Mouse (Mus musculus) gastrocnemius, postnatal 4 days (tissue): ENCODE data around the gene Vash1. TPM values are rescaled to one million over a fixed set of nuclear protein-coding genes. Genes with fewer than 3 reads are reported as not detected.

ENCODE experiments used
- DNase-seq, 2 experiments: peaks; one replicate each; pipeline ENCODE4 v3.0.0; 2021 to 2022; ENCODE audit warnings: low spot score in 2 of 2, mixed read lengths in 2 of 2
- total RNA-seq, 2 experiments: library from RNA; stranded (reverse); gene quantifications; 2 replicates each; pipeline ENCODE4 v1.2.3; 2021

Vash1 gene
- total RNA-seq, 2 experiments from 2014 or later = 58.1 to 58.7 TPM

DNA sequence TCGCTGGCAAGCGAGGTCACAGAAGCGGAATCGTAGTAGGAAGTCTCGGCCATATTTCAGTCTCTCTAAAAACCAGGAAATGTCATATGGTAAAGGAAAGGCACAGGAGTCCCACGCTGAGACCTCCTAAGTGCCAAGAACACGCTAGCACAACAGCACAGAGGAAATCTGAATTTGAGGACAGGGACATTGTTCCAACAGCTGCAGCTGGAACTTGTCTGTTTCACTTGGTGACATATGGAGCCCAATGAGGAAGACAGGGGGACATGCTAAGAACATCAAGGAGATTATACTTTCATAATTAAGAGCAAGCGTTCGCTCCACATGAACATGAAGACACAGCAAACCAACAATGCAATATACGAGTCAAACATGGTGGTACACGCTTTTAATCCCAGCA is 38.5 kb downstream of the Vash1 start:
- DNase-seq = no peak

DNA sequence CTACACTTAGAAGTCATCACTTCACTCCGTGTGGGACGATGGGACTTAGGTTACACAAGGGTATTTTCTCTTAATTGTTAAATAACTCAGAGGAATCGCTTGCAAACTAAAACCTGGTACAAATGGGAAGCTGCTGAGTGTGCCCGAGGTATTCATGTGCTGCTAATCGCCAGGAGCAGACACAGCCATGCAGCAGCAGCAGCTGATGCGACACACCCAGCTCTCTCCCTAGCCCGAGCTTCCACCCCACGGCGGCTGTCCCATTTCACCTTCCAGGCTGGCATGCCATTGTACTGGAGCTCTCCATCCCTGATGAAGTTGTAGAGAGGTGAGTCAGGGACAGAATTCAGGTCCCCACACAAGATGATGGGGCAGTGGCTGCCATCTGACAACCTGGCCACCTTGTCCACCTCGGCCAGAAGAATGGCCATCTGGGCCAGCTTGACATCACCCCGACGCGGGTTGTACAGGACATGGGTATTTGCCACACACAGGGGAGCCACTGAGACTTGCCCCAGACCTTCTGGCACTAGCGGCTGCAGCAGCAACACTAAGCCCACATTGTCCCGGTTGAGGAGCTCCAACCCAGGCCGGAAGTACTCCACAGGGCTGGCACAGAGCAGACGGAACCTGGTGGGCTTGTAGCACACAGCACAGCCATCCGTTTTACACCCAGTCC is 41.6 kb downstream of the Vash1 start:
- DNase-seq = no peak

DNA sequence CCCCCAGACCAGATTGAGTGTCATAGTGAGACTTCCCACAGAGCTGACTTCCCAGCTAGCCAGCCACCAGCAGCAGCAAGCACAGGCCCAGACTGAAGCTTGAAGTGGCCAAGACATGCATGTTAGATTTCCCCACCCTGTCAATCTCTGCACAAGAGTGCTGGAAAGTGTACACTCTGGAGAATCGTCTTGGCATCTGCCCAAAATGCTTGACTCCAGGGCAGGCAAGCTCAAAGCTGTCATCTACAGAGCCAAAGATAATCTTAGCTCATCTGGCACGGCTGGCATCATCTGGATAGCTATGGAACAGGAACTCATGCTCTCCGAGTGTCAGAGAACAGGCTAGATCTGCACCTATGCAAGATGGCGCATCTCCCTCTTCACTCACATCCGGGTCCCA is 43.0 kb downstream of the Vash1 start:
- DNase-seq = no peak

DNA sequence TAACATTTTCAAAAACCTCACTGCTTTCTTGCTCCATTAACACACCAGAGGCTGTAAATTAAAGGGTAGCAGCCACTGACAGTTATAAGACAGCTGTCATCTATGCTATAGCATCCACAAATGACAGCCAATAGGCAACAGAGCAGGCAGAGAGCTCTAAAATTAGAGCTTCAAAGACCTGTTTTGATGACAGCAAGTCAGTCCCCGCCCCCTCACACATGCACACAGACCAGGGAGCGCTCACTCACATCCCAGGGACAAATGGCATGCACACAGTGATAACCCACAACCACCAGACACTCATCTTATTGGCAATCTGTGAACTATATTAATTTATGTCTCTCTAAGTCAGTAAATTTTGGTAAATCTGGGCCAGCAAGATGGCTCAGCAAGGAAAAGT is 45.8 kb downstream of the Vash1 start:
- DNase-seq = no peak

DNA sequence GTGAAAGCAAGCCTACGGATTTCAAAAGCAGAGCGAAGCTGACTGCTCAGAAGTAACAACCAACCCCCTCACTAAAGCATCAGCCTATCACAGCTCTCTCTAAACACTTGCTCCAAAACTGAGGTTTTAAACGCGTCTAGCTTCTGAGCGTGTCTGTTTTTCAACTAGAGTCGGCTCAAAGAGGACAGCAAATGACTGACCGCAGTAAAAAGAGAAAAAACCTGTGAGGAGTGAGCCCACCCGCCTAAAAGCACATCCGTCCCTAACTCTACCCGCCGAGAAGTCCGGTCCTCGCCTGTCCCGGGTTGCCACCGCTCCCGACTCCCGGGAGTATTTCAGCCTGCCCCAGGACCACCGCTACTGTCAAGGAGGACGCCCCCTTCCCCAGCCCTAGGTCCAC is 47.2 kb downstream of the Vash1 start:
- DNase-seq = no peak

DNA sequence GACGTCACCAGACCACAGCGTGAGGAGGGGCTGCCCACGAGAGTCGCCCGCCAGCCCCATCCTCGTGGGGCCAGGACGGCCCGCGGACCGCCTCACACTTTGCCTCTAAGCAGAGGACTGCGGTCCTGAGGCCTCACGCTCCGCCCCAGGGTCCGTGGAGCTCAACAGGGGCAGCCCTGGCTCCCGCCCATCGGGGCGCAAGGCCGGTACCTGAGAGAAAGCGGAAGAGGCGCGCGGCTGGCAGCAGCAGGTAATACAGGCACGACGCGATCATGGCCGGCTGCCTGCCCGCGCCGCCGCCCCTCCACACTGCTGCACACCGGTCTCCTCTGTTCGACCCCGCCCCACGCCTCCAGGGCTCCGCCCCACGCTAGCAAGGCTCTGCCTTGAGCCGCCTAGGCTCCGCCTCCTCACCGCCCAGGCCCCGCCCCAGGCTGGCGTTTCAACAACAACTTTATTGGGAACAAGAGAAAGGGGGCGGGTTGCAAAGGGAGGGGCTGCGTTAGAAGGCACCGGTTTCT is 47.7 kb downstream of the Vash1 start, which contains the start of gene Angel1:
Gene Angel1, minus strand, starts transcription at position 341 of the 521 bp plus-strand sequence.
- DNase-seq = peak; percentile 90 to 97

DNA sequence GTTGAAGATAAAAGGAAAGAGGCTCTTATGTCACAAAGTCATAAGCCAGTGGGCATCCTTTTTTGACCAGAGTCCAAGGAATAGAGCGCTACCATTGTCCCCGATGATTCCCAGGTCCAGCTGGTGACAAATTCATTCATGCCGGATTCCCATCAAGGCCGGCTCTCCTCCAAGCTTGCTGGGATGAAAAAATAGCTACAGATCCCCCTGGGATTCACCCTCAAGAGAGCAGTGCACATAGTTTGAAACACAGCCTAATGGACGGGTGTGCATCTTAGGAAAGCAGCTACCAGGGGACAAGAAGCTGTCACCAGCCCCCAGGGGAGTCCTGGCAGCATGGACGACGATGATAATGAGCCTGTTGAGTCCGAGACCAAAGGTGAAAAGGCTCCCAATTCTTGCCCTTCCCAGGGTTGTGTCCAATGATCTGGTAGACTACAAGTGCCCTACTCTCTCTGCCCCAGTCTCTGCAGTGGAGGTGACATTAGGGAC is 55.9 kb downstream of the Vash1 start, which contains the start of gene Lrrc74a:
Gene Lrrc74a, plus strand, starts transcription at position 51 of the 492 bp plus-strand sequence.
- DNase-seq = no peak

Other genes starting within 250 kb of the Vash1 start
- gene Angel1, start 47.8 kb downstream of the Vash1 start, total RNA-seq = 10 to 100 TPM in 1 of 2 experiments, 1 to 10 TPM in 1; 7.5 to 10.2 TPM
- gene Lrrc74a, start 55.7 kb downstream of the Vash1 start, total RNA-seq = not detected
- 10 to 100 TPM; 43.2 to 44.8 TPM for gene Irf2bpl, start 206.1 kb downstream of the Vash1 start, total RNA-seq